Mouse (Mus musculus) urinary bladder, postnatal 10 days (tissue): ENCODE results near the gene Usp6nl.

Experiments used
- DNase-seq: peaks from one replicate; pipeline ENCODE4 v3.0.0; 2022; ENCODE audit warnings: low spot score

Usp6nl gene

GRCm38 (mm10) chr2:6471110-6471611, 148.7 kb downstream of the Usp6nl start:
- DNase-seq: no peak

- DNase-seq: no peak
Measured at GRCm38 (mm10) chr2:6473829-6474228, 151.4 kb downstream of the Usp6nl start.

GRCm38 (mm10) chr2:6477884-6478283, 155.4 kb downstream of the Usp6nl start:
- no peak for DNase-seq

- DNase-seq: no peak
Measured at GRCm38 (mm10) chr2:6478361-6478965, 156.0 kb downstream of the Usp6nl start.

GRCm38 (mm10) chr2:6478966-6479391, 156.5 kb downstream of the Usp6nl start:
- no peak for DNase-seq

- DNase-seq: no peak
Measured at GRCm38 (mm10) chr2:6479620-6480019, 157.2 kb downstream of the Usp6nl start.

- DNase-seq: no peak
Measured at GRCm38 (mm10) chr2:6481966-6482365, 159.5 kb downstream of the Usp6nl start.

- no peak for DNase-seq
Measured at GRCm38 (mm10) chr2:6482411-6482810, 159.9 kb downstream of the Usp6nl start.

GRCm38 (mm10) chr2:6483081-6483992, 160.9 kb downstream of the Usp6nl start:
- no peak for DNase-seq

- no peak for DNase-seq
Measured at GRCm38 (mm10) chr2:6484179-6484578, 161.7 kb downstream of the Usp6nl start.

GRCm38 (mm10) chr2:6487566-6488488, 165.4 kb downstream of the Usp6nl start:
- no peak for DNase-seq

- no peak for DNase-seq
Measured at GRCm38 (mm10) chr2:6488489-6489056, 166.1 kb downstream of the Usp6nl start.

- DNase-seq: no peak
Measured at GRCm38 (mm10) chr2:6490076-6490475, 167.6 kb downstream of the Usp6nl start.

- no peak for DNase-seq
Measured at GRCm38 (mm10) chr2:6490870-6491269, 168.4 kb downstream of the Usp6nl start.

GRCm38 (mm10) chr2:6493886-6494285, 171.4 kb downstream of the Usp6nl start:
- DNase-seq: no peak
